Mouse (Mus musculus): Measurements from ENCODE around the gene Efhc1.

The Efhc1 gene

GRCm38 (mm10) chr1:20951799-20952198, 373 bp downstream of the Efhc1 start:
- no peak for DNase-seq (ENCODE audit: low spot score)

DNA sequence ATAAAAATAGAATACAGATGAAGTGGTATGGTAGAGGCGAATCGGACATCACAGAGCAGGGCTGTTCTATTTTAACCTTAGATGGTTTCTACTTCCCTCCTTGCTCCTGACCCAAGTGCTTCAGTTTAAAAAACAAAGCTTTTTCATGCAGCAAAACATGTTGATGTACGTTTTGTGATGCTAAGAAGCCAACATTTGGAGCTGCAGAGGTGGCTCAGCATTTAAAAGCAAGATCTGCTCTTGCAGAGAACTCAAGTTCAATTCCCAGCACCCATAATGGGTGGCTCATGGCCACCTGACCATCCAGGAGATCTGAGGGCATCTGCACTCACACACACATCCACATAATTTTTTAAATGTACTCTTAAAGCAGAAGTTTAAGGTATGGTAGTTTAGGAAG, 3.5 kb downstream of the Efhc1 start:
- no peak for DNase-seq (ENCODE audit: low spot score)

DNA sequence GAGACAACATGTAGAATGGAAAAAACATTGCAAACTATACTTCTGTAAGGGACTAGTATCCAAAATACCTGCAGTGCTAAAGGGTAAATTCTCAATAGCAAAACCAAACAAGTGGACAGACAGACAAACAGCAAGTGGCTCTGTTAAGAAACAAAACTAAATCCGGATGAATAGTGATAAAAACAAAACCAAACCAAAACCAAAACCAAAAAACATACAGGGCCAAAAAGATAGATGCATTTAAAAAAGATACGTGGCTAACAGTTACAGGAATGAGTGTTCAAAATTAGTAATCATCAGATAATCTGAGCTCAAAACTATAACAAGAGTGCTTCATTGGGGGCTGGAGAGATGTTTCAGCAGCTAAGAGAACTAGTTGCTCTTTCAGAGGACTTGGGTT, 18.2 kb downstream of the Efhc1 start:
- no peak for DNase-seq (ENCODE audit: low spot score)

- no peak for DNase-seq (ENCODE audit: low spot score)
These were observed 22.0 kb downstream of the Efhc1 start for GRCm38 (mm10) chr1:20973389-20973788.

GRCm38 (mm10) chr1:20974341-20975135, 23.1 kb downstream of the Efhc1 start:
- DNase-seq (ENCODE audit: low spot score) = no peak

DNA sequence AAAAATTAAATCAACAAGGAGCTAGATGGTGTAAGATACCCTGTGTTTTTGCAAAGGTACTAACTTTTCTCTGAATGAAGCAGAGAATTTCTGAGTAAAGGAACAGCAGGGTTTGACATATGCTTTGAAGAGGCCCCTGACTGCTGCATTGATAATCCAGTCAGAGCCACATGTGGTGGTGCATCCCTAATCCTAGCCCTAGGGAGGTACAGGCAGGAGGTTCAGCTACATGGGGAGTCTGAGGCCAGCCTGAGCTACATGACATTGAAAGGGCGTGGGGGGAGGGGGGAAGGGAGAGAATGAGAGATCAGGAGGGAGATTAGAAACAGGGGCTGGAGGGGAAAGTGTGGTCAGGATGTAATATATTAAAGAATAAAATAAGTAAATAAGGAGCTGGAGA, 29.1 kb downstream of the Efhc1 start:
- DNase-seq (ENCODE audit: low spot score) = no peak

DNA sequence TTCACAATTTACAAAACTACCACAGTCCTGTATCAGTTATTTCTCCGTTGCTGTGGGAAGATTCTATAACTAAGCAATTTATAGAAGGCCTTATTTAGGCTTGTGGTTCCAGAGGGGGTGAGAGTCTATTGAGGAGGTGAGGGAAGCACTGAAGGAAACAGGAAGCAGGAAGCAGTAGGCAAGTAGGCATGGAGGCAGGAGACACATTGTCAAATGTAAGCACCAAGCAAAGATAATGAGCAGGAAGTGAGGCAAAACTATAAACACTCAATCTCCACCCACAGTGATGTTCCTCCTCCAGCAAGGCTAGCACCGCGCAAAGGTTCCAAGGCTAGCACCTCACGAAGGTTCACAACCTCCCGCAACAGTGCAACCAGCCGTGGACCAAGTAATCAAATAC, 30.3 kb downstream of the Efhc1 start:
- DNase-seq (ENCODE audit: low spot score) = no peak

- DNase-seq (ENCODE audit: low spot score) = no peak
These were observed 32.7 kb downstream of the Efhc1 start for GRCm38 (mm10) chr1:20984103-20984502.

- DNase-seq (ENCODE audit: low spot score) = no peak
These were observed 33.2 kb downstream of the Efhc1 start for GRCm38 (mm10) chr1:20984582-20984981.

DNA sequence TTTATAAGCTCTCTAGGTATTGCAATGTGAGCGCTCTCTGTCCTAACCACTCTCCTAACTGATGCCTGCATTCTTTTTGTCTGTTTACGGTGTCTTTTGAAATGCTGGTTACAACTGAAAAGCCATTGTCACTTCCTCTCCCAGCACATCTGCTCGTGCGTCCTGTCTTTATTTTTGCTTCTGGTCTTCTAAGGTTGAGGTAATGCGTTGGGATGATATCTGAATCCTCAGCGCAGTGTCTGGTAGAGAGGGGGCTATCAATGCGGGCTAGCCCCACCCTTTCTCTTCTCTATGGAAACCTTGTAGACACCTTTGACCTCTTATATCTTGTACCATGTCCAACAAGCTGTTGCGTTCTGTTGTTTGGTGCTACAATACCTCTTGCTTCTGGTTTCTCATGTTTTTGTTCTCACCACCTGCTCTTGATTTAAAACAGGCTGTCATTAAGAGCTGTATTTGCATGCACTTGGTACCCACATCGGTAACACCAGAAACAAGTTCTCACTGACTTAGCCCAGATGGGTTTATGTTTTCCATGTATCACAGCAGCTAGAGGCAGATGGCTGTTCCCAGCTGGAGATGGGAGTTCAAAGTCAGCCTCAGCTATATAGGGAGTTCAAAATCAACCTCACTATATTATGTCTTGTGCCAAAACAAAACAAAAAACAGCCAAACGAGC, 35.1 kb downstream of the Efhc1 start:
- DNase-seq (ENCODE audit: low spot score) = no peak

GRCm38 (mm10) chr1:20989461-20990083, 38.1 kb downstream of the Efhc1 start:
- DNase-seq (ENCODE audit: low spot score) = no peak

- DNase-seq (ENCODE audit: low spot score) = no peak
These were observed 42.3 kb downstream of the Efhc1 start for GRCm38 (mm10) chr1:20993690-20994089.

GRCm38 (mm10) chr1:20994338-20994737, 42.9 kb downstream of the Efhc1 start:
- DNase-seq (ENCODE audit: low spot score) = no peak

DNA sequence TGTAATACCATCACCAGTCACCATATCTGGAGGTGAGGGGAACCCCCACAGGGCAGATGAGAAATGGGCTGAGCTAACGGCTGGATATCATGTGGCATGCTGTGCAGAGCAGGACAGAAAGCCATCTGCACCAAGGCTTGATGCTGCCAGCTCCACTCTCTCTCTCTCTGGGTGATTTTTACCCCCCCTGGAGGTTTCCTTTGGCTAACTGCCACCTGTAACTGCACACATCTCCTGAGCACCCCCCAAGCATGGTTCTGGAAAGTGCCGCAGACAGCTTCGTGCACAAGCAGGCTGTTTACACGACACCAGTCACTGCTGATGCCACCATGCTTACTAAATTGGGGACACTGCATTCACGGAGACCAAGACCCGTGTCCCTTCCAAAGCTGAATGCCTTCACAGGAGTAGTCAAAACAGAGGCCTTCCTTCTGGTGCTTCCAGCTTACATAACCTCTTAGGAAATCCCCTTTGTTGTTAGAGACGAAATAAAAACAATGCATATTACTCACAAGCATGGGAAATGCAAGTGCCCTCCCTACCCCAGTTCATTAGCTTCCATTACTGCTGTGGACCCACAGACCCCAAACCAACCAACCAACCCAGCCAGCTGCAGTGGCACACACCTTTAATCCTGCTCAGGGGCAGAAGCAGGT, 44.0 kb downstream of the Efhc1 start:
- DNase-seq (ENCODE audit: low spot score) = no peak

- no peak for DNase-seq (ENCODE audit: low spot score)
These were observed 45.3 kb downstream of the Efhc1 start for GRCm38 (mm10) chr1:20996603-20997327.

DNA sequence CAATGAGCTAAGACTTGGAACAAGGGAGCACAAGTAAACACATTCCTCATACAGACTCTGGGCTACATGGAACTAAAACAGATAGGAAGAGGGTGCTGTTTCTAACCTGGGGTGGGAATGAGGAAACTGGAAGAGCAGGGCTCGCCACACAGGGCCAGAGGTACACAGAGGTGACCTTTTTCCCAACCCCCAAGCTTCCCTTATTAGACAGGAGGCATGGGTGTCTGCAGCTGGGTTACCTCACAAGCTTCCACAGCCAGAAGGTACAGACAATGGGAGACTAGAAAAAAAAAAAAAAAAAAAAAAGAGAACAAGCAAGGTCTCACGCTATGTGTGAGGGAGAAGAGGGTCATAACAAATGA, 45.9 kb downstream of the Efhc1 start:
- DNase-seq (ENCODE audit: low spot score) = no peak

- DNase-seq (ENCODE audit: low spot score) = no peak
These were observed 46.5 kb downstream of the Efhc1 start for GRCm38 (mm10) chr1:20997881-20998389.

DNA sequence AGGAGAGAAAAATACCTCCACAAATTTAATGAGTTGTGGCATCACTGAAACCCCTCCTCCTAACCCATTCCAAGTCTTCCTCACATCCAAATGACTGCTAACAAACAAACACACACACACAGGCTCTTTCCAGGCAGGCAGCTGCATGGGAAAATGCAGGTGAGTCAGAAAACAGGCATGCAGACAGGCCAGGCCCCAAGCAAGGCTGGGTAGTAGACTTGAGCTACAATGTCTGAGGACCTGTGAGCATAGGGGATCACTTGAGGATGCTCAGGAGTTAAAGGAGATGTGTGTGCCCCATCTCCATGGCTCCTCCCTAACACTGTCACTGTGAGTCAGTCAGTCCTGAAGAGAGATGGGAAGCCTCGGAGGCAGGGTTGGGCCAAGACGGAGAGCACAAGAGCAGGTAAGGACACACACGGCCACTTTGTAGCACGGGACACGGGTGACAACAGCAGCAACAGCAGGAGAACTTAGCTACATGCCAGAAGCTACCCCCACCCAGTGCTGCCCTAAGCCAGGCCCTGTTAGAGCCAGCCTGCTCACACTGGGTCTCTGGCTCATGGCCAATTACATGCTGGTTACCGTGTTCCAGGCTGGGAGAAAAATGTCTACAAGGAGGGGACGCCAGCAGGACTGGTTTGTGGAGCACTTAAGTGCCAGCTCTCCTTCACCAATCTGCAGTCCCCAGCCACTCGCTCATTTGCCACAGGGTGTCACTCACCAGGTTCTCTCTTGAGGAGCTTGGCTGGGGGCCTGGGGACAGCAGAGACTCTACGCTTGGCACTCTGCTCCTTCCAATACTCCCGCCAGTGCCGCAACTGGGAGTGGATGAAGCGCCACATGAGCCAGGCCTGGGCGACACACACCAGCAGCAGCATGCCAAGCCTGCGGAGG, 51.1 kb downstream of the Efhc1 start:
- no peak for DNase-seq (ENCODE audit: low spot score)

GRCm38 (mm10) chr1:21004596-21004995, 53.2 kb downstream of the Efhc1 start:
- no peak for DNase-seq (ENCODE audit: low spot score)

DNA sequence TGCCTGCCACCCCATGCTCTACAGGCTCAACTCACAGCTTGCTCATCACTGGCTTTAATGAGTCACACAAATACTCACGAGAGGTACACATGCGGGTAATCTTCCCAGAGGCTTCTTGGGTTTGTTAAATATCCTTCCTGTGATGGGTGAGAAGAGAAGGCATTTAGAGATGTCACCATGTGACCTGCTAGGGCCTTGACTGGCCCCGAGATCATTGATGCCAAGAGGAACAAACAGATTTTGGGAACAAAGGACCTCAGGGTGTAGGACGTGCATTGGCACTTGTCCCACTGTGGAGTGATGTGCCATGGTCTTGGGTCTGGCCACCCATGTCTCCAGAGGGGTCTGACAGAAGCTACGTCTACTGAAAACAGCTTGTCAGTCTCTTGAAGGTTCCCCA, 55.3 kb downstream of the Efhc1 start:
- DNase-seq (ENCODE audit: low spot score) = no peak

All from retina, embryonic 14.5 days (tissue).